Mouse (Mus musculus): ENCODE data around the gene Myl3. TPM values are rescaled to one million over a fixed set of nuclear protein-coding genes. Genes with fewer than 3 reads are reported as not detected.

The Myl3 gene
- polyA plus RNA-seq, 1 experiment from 2014 or later, result 0.11 TPM

DNA sequence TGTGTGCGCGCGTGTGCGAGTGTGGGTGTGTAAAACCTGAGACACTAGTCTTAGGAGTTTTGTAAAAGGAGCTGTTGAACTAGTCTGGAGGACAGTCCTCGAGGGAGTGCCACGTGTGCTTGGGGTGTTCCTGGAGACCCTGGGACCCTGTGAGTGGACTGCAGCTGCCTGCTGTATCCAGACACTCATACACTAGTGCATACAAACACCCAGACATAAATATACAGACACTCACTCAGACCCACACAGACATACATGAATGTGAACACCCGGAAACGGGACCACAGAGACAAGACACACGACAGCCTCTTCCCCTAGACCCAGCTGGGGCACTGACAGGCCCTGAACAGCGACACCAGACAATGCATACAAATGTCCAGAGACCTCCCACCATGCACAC is 21.1 kb downstream of the Myl3 start:
- no peaks in the 10 kb centered on the region for H3K36me3 ChIP-seq (ENCODE audit: control insufficient read depth, insufficient read depth, low read length)
- no peaks in the 10 kb centered on the region for H3K9me3 ChIP-seq (ENCODE audit: control insufficient read depth, low read length)
- no peak overlapping the region for H3K4me3 ChIP-seq (ENCODE audit: low read depth, low read length)
- no peak overlapping the region for H3K4me2 ChIP-seq (replicated peaks; ENCODE audit: low read depth)
- no peak for TF ChIP-seq EP300 (optimal IDR thresholded peaks at IDR 0.05)
- TF ChIP-seq CTCF (IDR thresholded peaks at IDR 0.05; ENCODE audit: low read depth), result no peak
- DNase-seq (ENCODE audit: low spot score) (no peak), ATAC-seq (ENCODE audit: low FRiP score, low TSS enrichment) (no peak)
- no peak overlapping the region for H3K27ac ChIP-seq (replicated peaks)
- H3K4me1 ChIP-seq (replicated peaks; ENCODE audit: control insufficient read depth, insufficient read depth), result 0 out of 2 replicates have a peak, but pooled peaks cover 2% of the 10 kb centered on the region
- H3K27me3 ChIP-seq (ENCODE audit: control insufficient read depth, insufficient read depth, low read length), result no peaks in the 10 kb centered on the region
- no peak overlapping the region for H3K9ac ChIP-seq (ENCODE audit: low read length)
- 77% methylated on average over 10 of the region's 10 CpGs for WGBS

DNA sequence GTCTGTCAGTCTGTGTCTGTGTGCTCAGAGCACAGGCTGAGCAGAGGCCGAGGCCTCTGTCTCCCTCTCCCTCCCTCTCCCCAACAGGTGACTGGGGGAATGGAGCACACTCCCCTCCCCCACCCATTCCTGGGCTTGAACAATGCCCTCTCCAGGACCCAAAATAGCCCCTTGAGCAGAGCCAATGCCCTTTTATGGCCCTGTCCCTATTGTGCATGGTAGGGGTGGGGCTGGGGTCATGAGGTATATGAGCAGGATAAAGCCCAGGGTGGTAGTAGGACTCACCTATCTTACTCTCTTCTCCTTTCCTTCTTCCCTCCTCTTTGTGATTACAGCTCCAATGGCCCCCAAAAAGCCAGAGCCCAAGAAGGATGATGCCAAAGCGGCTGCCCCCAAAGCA is 21.7 kb downstream of the Myl3 start:
- TF ChIP-seq CTCF (IDR thresholded peaks at IDR 0.05; ENCODE audit: low read depth), result no peak
- TF ChIP-seq EP300 (optimal IDR thresholded peaks at IDR 0.05), result no peak
- H3K9me3 ChIP-seq (ENCODE audit: control insufficient read depth, low read length), result no peaks in the 10 kb centered on the region
- H3K36me3 ChIP-seq (ENCODE audit: control insufficient read depth, insufficient read depth, low read length), result no peaks in the 10 kb centered on the region
- H3K27ac ChIP-seq (replicated peaks), result no peak overlapping the region
- H3K4me1 ChIP-seq (replicated peaks; ENCODE audit: control insufficient read depth, insufficient read depth), result 0 out of 2 replicates have a peak, but pooled peaks cover under 1% of the 10 kb centered on the region
- no peak overlapping the region for H3K9ac ChIP-seq (ENCODE audit: low read length)
- H3K27me3 ChIP-seq (ENCODE audit: control insufficient read depth, insufficient read depth, low read length), result no peaks in the 10 kb centered on the region
- WGBS, result 63% methylated on average over 2 of the region's 2 CpGs
- no peak overlapping the region for H3K4me2 ChIP-seq (replicated peaks; ENCODE audit: low read depth)
- no peak overlapping the region for H3K4me3 ChIP-seq (ENCODE audit: low read depth, low read length)
- DNase-seq (ENCODE audit: low spot score) (no peak), ATAC-seq (ENCODE audit: low FRiP score, low TSS enrichment) (no peak)

DNA sequence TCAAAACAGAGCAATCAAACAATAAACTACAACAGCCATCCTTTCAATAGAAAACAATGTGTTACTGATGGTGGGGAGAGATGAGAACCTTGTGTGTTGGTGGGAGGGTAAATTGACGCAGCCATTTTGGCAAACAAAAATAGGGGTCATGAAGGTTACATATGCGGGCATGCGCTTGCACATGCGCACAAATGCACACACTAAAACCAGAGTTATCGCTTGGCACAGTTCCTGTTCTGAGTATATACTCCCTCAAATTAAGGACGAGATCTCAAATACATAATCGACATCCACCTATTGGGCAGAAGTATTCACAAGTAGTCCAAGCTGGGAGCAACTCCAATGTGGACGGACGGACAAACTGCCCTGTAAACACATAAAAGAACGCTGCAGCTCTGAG is 30.7 kb downstream of the Myl3 start:
- no peak for ATAC-seq (ENCODE audit: low FRiP score, low TSS enrichment)
- Histone ChIP-seq H3K4me2 (replicated peaks; ENCODE audit: low read depth) (no peak overlapping the region), H3K4me3 (ENCODE audit: low read depth, low read length) (no peak overlapping the region), H3K27ac (replicated peaks) (no peak overlapping the region), H3K27me3 (ENCODE audit: control insufficient read depth, insufficient read depth, low read length) (no peaks in the 10 kb centered on the region), H3K9me3 (ENCODE audit: control insufficient read depth, low read length) (no peaks in the 10 kb centered on the region), H3K4me1 (replicated peaks; ENCODE audit: control insufficient read depth, insufficient read depth) (no peaks in the 10 kb centered on the region), H3K9ac (ENCODE audit: low read length) (no peak overlapping the region), H3K36me3 (ENCODE audit: control insufficient read depth, insufficient read depth, low read length) (no peaks in the 10 kb centered on the region)
- WGBS, result 89% methylated on average over 10 of the region's 10 CpGs
- DNase-seq (ENCODE audit: low spot score), result no peak
- no peak for TF ChIP-seq EP300 (optimal IDR thresholded peaks at IDR 0.05)
- no peak for TF ChIP-seq CTCF (IDR thresholded peaks at IDR 0.05; ENCODE audit: low read depth)

DNA sequence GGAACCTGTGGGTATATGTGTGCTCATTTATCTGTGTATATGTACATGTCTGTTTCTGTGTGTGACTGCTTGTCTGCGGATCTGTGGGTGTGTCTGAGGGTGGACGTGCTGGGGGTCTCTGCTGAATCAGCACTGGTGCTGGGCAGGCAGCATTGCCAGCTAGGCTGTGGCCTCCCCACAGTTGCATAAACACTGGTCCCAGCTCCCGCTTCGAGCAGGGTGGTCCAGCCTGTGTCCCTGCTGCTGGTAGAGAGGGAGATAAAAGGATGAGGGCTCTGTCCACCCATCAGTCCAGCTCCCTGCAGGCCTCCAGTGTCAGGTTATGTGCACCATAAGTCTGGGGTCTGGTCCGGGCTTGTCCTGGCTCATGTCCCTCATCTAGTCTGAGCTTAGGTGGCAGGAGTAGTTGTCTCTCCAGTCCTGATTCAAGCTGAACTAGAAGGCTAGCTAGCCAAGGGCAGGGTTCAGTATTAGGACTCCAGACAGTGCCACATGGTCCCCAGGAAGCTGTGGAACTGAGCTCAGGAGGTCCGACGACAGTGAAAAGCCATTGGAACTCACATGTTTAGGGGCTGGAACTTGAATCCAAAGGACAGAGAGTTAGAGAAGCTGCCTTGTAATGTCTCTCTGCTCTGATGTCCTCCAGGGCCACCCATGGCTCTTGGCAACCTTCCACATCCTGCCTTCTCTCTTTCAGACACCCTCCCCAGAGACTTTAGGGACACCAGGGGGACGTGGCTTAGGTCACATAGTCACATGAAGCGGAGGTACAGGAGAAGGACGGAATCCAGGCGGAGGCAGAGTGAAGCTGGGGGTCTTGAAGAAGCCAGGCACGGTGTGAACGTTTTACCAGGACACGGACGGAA is 33.0 kb downstream of the Myl3 start:
- H3K9me3 ChIP-seq (ENCODE audit: control insufficient read depth, low read length), result no peaks in the 10 kb centered on the region
- TF ChIP-seq CTCF (IDR thresholded peaks at IDR 0.05; ENCODE audit: low read depth), result no peak
- no peak for TF ChIP-seq EP300 (optimal IDR thresholded peaks at IDR 0.05)
- H3K27me3 ChIP-seq (ENCODE audit: control insufficient read depth, insufficient read depth, low read length), result no peaks in the 10 kb centered on the region
- peak; percentile 10; the same call in 1 of the 2 replicates for ATAC-seq (ENCODE audit: low FRiP score, low TSS enrichment)
- no peaks in the 10 kb centered on the region for H3K4me1 ChIP-seq (replicated peaks; ENCODE audit: control insufficient read depth, insufficient read depth)
- no peak overlapping the region for H3K4me3 ChIP-seq (ENCODE audit: low read depth, low read length)
- H3K9ac ChIP-seq (ENCODE audit: low read length), result no peak overlapping the region
- no peak for DNase-seq (ENCODE audit: low spot score)
- 63% methylated on average over 15 of the region's 15 CpGs for WGBS
- H3K27ac ChIP-seq (replicated peaks), result peak overlapping the region; percentile 56; the same call in 1 of the 2 replicates
- no peaks in the 10 kb centered on the region for H3K36me3 ChIP-seq (ENCODE audit: control insufficient read depth, insufficient read depth, low read length)
- no peak overlapping the region for H3K4me2 ChIP-seq (replicated peaks; ENCODE audit: low read depth)

GRCm38 (mm10) chr9:110775269-110776022 is 33.8 kb downstream of the Myl3 start:
- Histone ChIP-seq H3K4me1 (replicated peaks; ENCODE audit: control insufficient read depth, insufficient read depth) (no peaks in the 10 kb centered on the region), H3K27me3 (ENCODE audit: control insufficient read depth, insufficient read depth, low read length) (no peaks in the 10 kb centered on the region; the same call in 1 of the 2 replicates), H3K4me2 (replicated peaks; ENCODE audit: low read depth) (no peak overlapping the region), H3K9ac (ENCODE audit: low read length) (no peak overlapping the region), H3K36me3 (ENCODE audit: control insufficient read depth, insufficient read depth, low read length) (no peaks in the 10 kb centered on the region), H3K27ac (replicated peaks) (0 out of 2 replicates have a peak overlapping the region, but pooled peaks have one; percentile 24), H3K4me3 (ENCODE audit: low read depth, low read length) (no peak overlapping the region), H3K9me3 (ENCODE audit: control insufficient read depth, low read length) (no peaks in the 10 kb centered on the region)
- TF ChIP-seq EP300 (optimal IDR thresholded peaks at IDR 0.05) (no peak), CTCF (IDR thresholded peaks at IDR 0.05; ENCODE audit: low read depth) (no peak)
- no peak for DNase-seq (ENCODE audit: low spot score)
- 61% methylated on average over 10 of the region's 10 CpGs for WGBS
- ATAC-seq (ENCODE audit: low FRiP score, low TSS enrichment), result peak; percentile 39; the same call in 1 of the 2 replicates

Data from stomach, postnatal 0 days (tissue).